Mouse (Mus musculus) small intestine, adult 2 months (tissue): ENCODE measurements around the gene Pigv. TPM values are rescaled to one million over a fixed set of nuclear protein-coding genes. Genes with fewer than 3 reads are reported as not detected.
"Not testable (repeated sequence)": the region's sequence is repeated elsewhere in the genome, so short reads cannot be mapped to it uniquely, and the experiment has no call there.

Source experiments
- H3K27ac ChIP-seq: fragments of 200-500 bp; 2 replicates; pipeline ENCODE4 v1.5.1; 2012; ENCODE audit warnings: low read depth, low read length, control low read depth, inconsistent platforms; ENCODE audit not compliant: insufficient read depth
- H3K27me3 ChIP-seq: fragments of 200-500 bp; 2 replicates; pipeline ENCODE4 v1.6.1; 2012; ENCODE audit warnings: mild to moderate bottlenecking, moderate library complexity, low read length, inconsistent platforms; ENCODE audit not compliant: control insufficient read depth, insufficient read depth
- H3K36me3 ChIP-seq: fragments of 200-500 bp; 2 replicates; pipeline ENCODE4 v1.6.1; 2012; ENCODE audit warnings: mild to moderate bottlenecking, low read length, control low read depth, inconsistent platforms; ENCODE audit not compliant: control insufficient read depth, insufficient read depth
- H3K4me1 ChIP-seq: fragments of 200-500 bp; 2 replicates; pipeline ENCODE4 v1.6.1; 2012; ENCODE audit warnings: low read length, inconsistent platforms, mixed read lengths; ENCODE audit not compliant: control insufficient read depth, insufficient read depth, insufficient read length
- H3K4me3 ChIP-seq: fragments of 200-500 bp; 2 replicates; pipeline ENCODE4 v1.5.1; 2012; ENCODE audit warnings: low read depth, mild to moderate bottlenecking, control low read depth, inconsistent platforms, low read length, moderate library complexity
- CTCF ChIP-seq: fragments of 200-500 bp; IDR thresholded peaks from 2 replicates; pipeline ENCODE4 v1.5.1; 2012; ENCODE audit warnings: low read depth, mild to moderate bottlenecking, control low read depth, inconsistent platforms, low read length, moderate library complexity, mixed read lengths; ENCODE audit not compliant: insufficient replicate concordance, insufficient read length; ENCODE audit errors: extremely low read depth
- POLR2A ChIP-seq: fragments of 200-500 bp; IDR thresholded peaks from 2 replicates; pipeline ENCODE4 v1.6.1; 2012; ENCODE audit warnings: low read depth, mild to moderate bottlenecking, control low read depth, inconsistent platforms, low read length, moderate library complexity
- WGBS: fragments of 180-500 bp; shearing (Covaris S2); methylation state at CpG from one replicate; pipeline ENCODE4 v1.1.7; 2018; 5-methylcytosine and 5-hydroxymethylcytosine counted together
- polyA plus RNA-seq: library from polyadenylated mRNA; depleted of rRNA; stranded (reverse); fragments of >200 nt; gene quantifications from 2 replicates; pipeline ENCODE4 v1.2.3, GENCODE M21; 2012

Gene Pigv
- polyA plus RNA-seq, 1 experiment, result 8.9 TPM

GRCm38 (mm10) chr4:133652746-133653145 lies 19.7 kb downstream of the Pigv start:
- Histone ChIP-seq H3K4me1 (peaks cover 1% of the 10 kb centered on the region; the same call in 1 of the 2 replicates), H3K4me3 (no peak overlapping the region), H3K36me3 (no peaks in the 10 kb centered on the region), H3K27me3 (no peaks in the 10 kb centered on the region), H3K27ac (no peak overlapping the region)
- 82% methylated on average over 10 of the region's 10 CpGs for WGBS
- TF ChIP-seq POLR2A (no peak), CTCF (no peak)

DNA sequence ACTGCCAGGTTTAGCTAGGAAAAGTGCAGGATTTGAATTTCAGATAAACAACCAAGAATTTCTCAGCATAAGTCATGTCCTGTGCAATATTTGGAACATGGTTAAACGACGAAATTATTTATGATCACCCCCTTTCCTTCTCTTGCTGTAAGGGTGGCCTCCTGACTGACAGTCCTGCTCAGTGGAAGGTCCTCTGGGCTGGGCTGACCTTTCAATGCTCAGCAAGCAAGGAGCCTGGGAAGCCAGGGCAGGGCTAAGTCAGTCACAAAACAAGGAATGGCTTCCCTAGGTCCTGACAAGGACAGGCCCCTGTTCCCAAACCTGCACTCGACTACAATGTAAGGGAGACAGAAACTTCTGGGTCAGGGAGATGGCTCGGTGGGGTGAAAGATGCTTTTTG lies 20.5 kb downstream of the Pigv start:
- H3K27ac ChIP-seq, result no peak overlapping the region

DNA sequence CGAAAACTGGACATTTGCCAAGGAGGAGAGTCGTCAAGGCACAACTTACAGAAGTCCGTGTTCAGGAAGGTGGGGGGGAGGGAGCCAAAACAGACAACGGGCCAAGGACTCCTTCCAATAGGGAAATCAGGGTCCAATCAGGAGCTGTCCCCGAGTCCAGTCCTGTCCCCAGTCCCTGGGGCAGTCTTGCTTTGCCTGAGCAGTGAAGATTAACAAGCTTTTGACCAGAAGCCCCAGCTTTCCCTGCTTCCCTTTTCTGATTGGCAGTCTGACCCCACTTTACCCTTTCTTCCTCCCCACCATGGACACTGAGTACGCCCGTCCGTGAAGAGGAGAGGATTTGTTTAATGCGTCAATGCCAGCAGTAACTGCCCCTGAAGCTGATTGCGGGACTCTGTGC lies 21.0 kb downstream of the Pigv start:
- TF ChIP-seq POLR2A, result no peak
- no peak for TF ChIP-seq CTCF
- H3K36me3 ChIP-seq, result no peaks in the 10 kb centered on the region
- H3K27ac ChIP-seq, result no peak overlapping the region
- WGBS, result 61% methylated on average over 10 of the region's 10 CpGs
- no peak overlapping the region for H3K4me3 ChIP-seq
- peaks cover 3% of the 10 kb centered on the region; the same call in 1 of the 2 replicates for H3K4me1 ChIP-seq
- H3K27me3 ChIP-seq, result no peaks in the 10 kb centered on the region

More for the DNA sequence above, 20.5 kb downstream of the Pigv start:
- TF ChIP-seq CTCF (no peak), POLR2A (no peak)
- no peaks in the 10 kb centered on the region for H3K27me3 ChIP-seq
- no peak overlapping the region for H3K4me3 ChIP-seq
- H3K36me3 ChIP-seq, result no peaks in the 10 kb centered on the region
- WGBS, result 63% methylated on average over 4 of the region's 4 CpGs
- peaks cover 3% of the 10 kb centered on the region; the same call in 1 of the 2 replicates for H3K4me1 ChIP-seq

- WGBS, result 28% methylated on average over 7 of the region's 7 CpGs
- TF ChIP-seq CTCF (peak; percentile 94; the same call in 1 of the 2 replicates), POLR2A (0 out of 2 replicates have a peak, but pooled peaks have one; percentile 37)
- peaks cover 3% of the 10 kb centered on the region; the same call in 1 of the 2 replicates for H3K4me1 ChIP-seq
- no peaks in the 10 kb centered on the region for H3K36me3 ChIP-seq
- H3K27ac ChIP-seq, result peak within 1 kb of the TSS; percentile 52
- no peaks in the 10 kb centered on the region for H3K27me3 ChIP-seq
- H3K4me3 ChIP-seq, result peak within 1 kb of the TSS; percentile 61
Measured at GRCm38 (mm10) chr4:133649989-133650699, 22.3 kb downstream of the Pigv start, which contains the start of gene Zdhhc18. Zdhhc18 (minus strand) TSS chr4:133650154.

DNA sequence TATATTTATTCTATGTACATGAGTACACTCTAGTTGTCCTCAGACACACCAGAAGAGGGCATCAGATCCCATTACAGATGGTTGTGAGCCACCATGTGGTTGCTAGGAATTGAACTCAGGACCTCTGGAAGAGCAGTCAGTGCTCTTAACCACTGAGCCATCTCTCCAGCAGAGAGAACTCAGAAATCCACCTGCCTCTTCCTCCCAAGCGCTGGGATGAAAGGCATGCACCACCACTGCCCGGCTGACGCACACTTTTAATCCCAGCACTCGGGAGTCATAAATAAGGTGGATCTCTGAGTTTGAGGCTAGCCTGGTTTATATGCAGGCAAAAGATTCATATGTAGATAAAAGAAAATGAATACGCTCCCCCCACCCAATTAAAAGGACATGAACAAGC lies 23.0 kb downstream of the Pigv start:
- peak overlapping the region; percentile 61; the same call in 1 of the 2 replicates for H3K4me3 ChIP-seq
- 75% methylated on average over 5 of the region's 5 CpGs for WGBS
- H3K4me1 ChIP-seq, H3K36me3 ChIP-seq, H3K27me3 ChIP-seq: not testable (repeated sequence)
- peak overlapping the region; percentile 52 for H3K27ac ChIP-seq

GRCm38 (mm10) chr4:133645680-133646079 lies 26.8 kb downstream of the Pigv start:
- no peak overlapping the region for H3K27ac ChIP-seq
- 53% methylated on average over 21 of the region's 21 CpGs for WGBS
- H3K27me3 ChIP-seq, result no peaks in the 10 kb centered on the region
- H3K4me1 ChIP-seq, result peaks cover 3% of the 10 kb centered on the region; the same call in 1 of the 2 replicates
- no peak overlapping the region for H3K4me3 ChIP-seq
- no peaks in the 10 kb centered on the region for H3K36me3 ChIP-seq
- TF ChIP-seq POLR2A (no peak), CTCF (no peak)

DNA sequence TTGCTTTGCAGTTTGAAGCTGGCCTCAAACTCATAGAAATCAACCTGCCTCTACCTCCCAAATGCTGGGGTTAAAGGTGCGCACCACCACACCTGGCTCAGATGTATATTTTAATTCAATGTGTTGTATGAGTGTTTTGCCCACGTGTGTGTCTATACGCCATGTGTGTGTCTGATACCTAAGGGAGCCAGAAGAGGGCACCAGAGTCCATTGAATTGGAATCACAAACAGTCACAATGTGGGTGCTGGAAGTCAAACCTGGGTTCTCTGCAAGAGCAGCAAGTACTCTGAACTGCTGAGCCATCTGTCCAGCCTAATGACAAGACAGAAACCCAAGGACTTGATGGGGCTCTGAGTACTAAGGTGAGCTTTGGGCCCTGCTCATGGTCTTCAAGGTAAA lies 27.3 kb downstream of the Pigv start:
- H3K27me3 ChIP-seq, result no peaks in the 10 kb centered on the region
- peaks cover 3% of the 10 kb centered on the region; the same call in 1 of the 2 replicates for H3K4me1 ChIP-seq
- no peak overlapping the region for H3K4me3 ChIP-seq
- whole genome bisulfite sequencing, result 90% methylated on average over 3 of the region's 3 CpGs
- H3K36me3 ChIP-seq, result no peaks in the 10 kb centered on the region
- TF ChIP-seq CTCF (no peak), POLR2A (no peak)
- H3K27ac ChIP-seq, result no peak overlapping the region

DNA sequence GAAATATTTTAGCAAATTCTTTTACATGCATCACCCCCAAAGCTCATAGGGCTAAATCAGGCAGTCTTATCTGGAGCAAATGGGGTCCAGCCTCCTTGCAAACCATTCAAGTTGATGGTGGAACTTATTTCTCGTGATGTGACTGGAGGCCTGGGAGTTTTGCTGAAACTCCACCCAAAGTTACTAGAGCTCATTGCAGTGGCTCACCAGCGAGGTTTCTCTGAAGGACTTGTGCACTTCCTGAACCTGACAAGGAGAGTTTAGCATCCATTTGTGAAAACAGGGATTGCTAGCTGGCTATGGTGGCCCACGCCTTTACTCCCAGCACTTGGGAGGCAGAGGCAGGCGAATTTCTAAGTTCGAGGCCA lies 38.4 kb downstream of the Pigv start:
- Histone ChIP-seq H3K36me3 (no peaks in the 10 kb centered on the region), H3K4me1 (peaks cover 17% of the 10 kb centered on the region), H3K27me3 (no peaks in the 10 kb centered on the region), H3K4me3 (no peak overlapping the region), H3K27ac (no peak overlapping the region)
- no peak for TF ChIP-seq POLR2A
- 88% methylated on average over 5 of the region's 5 CpGs for WGBS
